8 mouse cellular contexts compared by ENCODE assay signal in genomic region chr10:22273684-22274305, GRCm38 (mm10).
DNase-seq lines count a peak whose midpoint lies in the region; ATAC-seq lines count a peak whose summit lies in the region.

No protein-coding gene starts in this region.

- ATAC-seq in hindbrain, embryonic 12.5 days (ENCODE audit: low FRiP score): no peak
- no peak for ATAC-seq in megakaryocyte progenitor cell, adult 5-6 weeks (replicated peaks; ENCODE audit: poor library complexity)

- under 1% methylated on average over 41 of the region's 41 CpGs for WGBS in hindbrain, embryonic 12.5 days
- under 1% methylated on average over 41 of the region's 41 CpGs for WGBS in midbrain, embryonic 10.5 days

- peaks cover 16% of the 10 kb centered on the region for H3K4me1 ChIP-seq in hindbrain, embryonic 12.5 days
- peaks cover 30% of the 10 kb centered on the region for H3K4me1 ChIP-seq in midbrain, embryonic 10.5 days

- H3K9me3 ChIP-seq in hindbrain, embryonic 12.5 days (replicated peaks): no peaks in the 10 kb centered on the region
- H3K9me3 ChIP-seq in midbrain, embryonic 10.5 days (replicated peaks): no peaks in the 10 kb centered on the region

- H3K36me3 ChIP-seq in hindbrain, embryonic 12.5 days: no peaks in the 10 kb centered on the region
- H3K36me3 ChIP-seq in midbrain, embryonic 10.5 days: no peaks in the 10 kb centered on the region

- H3K9ac ChIP-seq in hindbrain, embryonic 12.5 days: peak overlapping the region; percentile 43

- peak overlapping the region; percentile 88 for H3K4me2 ChIP-seq in hindbrain, embryonic 12.5 days (replicated peaks)

- intact Hi-C loops in left cerebral cortex, postnatal 14 days (cut with DNase I): no loop called here

- no peak overlapping the region for H3K27ac ChIP-seq in hindbrain, embryonic 12.5 days
- H3K27ac ChIP-seq in midbrain, embryonic 10.5 days (replicated peaks): peak overlapping the region; percentile 74

- H3K27me3 ChIP-seq in hindbrain, embryonic 12.5 days: peaks cover 16% of the 10 kb centered on the region
- peaks cover 22% of the 10 kb centered on the region for H3K27me3 ChIP-seq in midbrain, embryonic 10.5 days (ENCODE audit: low read depth, poor library complexity, severe bottlenecking)

- DNase-seq in cerebellum, postnatal 10 days: peak; percentile 1
- DNase-seq in cerebellum, adult 11-12 months: no peak
- peak; percentile 69 for DNase-seq in R1 (ENCODE audit: low read depth, low spot score)
- DNase-seq in midbrain, embryonic 10.5 days (ENCODE audit: low spot score): peak; percentile 48
- no peak for DNase-seq in left cerebral cortex, postnatal 14 days (ENCODE audit: low spot score in 2 of 2)
- no peak for DNase-seq in layer of hippocampus, postnatal 10 days (ENCODE audit: low spot score in 2 of 2)

- H3K4me3 ChIP-seq in hindbrain, embryonic 12.5 days: peak overlapping the region; percentile 46
- peak overlapping the region; percentile 62 for H3K4me3 ChIP-seq in midbrain, embryonic 10.5 days

Comparison
In these comparisons a context has a peak if more than half of its experiments do, and no peak if none do; other contexts are left out.
1. DNase-seq: peak in cerebellum, postnatal 10 days (2 of 2), R1 (single experiment) and midbrain, embryonic 10.5 days (single experiment); none in cerebellum, adult 11-12 months (single experiment), left cerebral cortex, postnatal 14 days (0 of 2) and layer of hippocampus, postnatal 10 days (0 of 2).